In genomic region chr9:72580216-72580615, GRCm38 (mm10) we compare ENCODE assay signal across 19 mouse cellular contexts. TPM values are rescaled to one million over a fixed set of nuclear protein-coding genes. Genes with fewer than 3 reads are reported as not detected.
DNase-seq lines count a peak whose midpoint lies in the region; ATAC-seq and TF ChIP-seq lines count a peak whose summit lies in the region.
"Had no signal": no experiment of that assay in that cellular context is flagged by ENCODE, and none has a peak within 500 bp of the region (broad histone marks: within the 10 kb centered on the region; RNA-seq: fewer than 3 reads in every experiment).

No protein-coding gene starts in this region.

- H3K4me3 ChIP-seq in kidney, adult 2 months (ENCODE audit: insufficient read depth, low read depth, low read length) = no peak overlapping the region
- H3K4me3 ChIP-seq in embryonic facial prominence, embryonic 14.5 days (ENCODE audit: low read depth, low read length) = no peak overlapping the region
- H3K4me3 ChIP-seq: embryonic facial prominence, embryonic 12.5 days; neural tube, embryonic 15.5 days had no signal

- H3K27ac ChIP-seq in kidney, adult 2 months (ENCODE audit: insufficient read depth, low read depth, low read length) = no peak overlapping the region
- H3K27ac ChIP-seq in embryonic facial prominence, embryonic 14.5 days (replicated peaks; ENCODE audit: low read depth, low read length) = no peak overlapping the region
- H3K27ac ChIP-seq: embryonic facial prominence, embryonic 12.5 days; liver, embryonic 14.5 days; neural tube, embryonic 15.5 days had no signal

- no peak overlapping the region for H3K9ac ChIP-seq in embryonic facial prominence, embryonic 14.5 days (ENCODE audit: low read depth, low read length)
- H3K9ac ChIP-seq: embryonic facial prominence, embryonic 12.5 days; liver, embryonic 14.5 days; neural tube, embryonic 15.5 days had no signal

- TF ChIP-seq CTCF in kidney, adult 2 months (conservative IDR thresholded peaks at IDR 0.05; ENCODE audit: insufficient read depth, insufficient read length, low read depth, low read length) = no peak

- no peaks in the 10 kb centered on the region for H3K27me3 ChIP-seq in kidney, adult 2 months (replicated peaks; ENCODE audit: control insufficient read depth, insufficient read depth, low read length)
- no peaks in the 10 kb centered on the region for H3K27me3 ChIP-seq in embryonic facial prominence, embryonic 14.5 days (replicated peaks; ENCODE audit: control insufficient read depth, insufficient read depth, low read length)
- H3K27me3 ChIP-seq: embryonic facial prominence, embryonic 12.5 days; neural tube, embryonic 15.5 days had no signal

- no peak overlapping the region for H3K4me2 ChIP-seq in embryonic facial prominence, embryonic 14.5 days (ENCODE audit: low read depth, low read length)
- H3K4me2 ChIP-seq: embryonic facial prominence, embryonic 12.5 days; neural tube, embryonic 15.5 days had no signal

- 0 out of 2 replicates have a peak, but pooled peaks have one; percentile 41 for ATAC-seq in embryonic facial prominence, embryonic 14.5 days (ENCODE audit: low read depth)
- ATAC-seq in erythroid progenitor cell, adult 5-6 weeks (replicated peaks; ENCODE audit: low FRiP score, poor library complexity, severe bottlenecking) = no peak
- ATAC-seq: CD4-positive, CD25-positive, alpha-beta regulatory T cell, adult 4 months; forebrain, embryonic 14.5 days; intestine, postnatal 0 days had no signal

- peak; percentile 3 for DNase-seq in kidney, adult 2 months
- no peak for DNase-seq in kidney, adult 8-10 months
- DNase-seq in 416B (ENCODE audit: low read depth) = peak; percentile 78
- DNase-seq in Muller cell, postnatal 12 days (ENCODE audit: inconsistent ontology term) = peak; percentile 26
- peak; percentile 34 for DNase-seq in embryonic facial prominence, embryonic 14.5 days (ENCODE audit: low spot score)
- DNase-seq in adrenal gland, postnatal 25 days = no peak
- DNase-seq in right cerebral cortex, postnatal 10 days (ENCODE audit: low spot score in 2 of 2) = no peak
- DNase-seq: cerebellum, adult 2 months; gastrocnemius, postnatal 25 days; heart, postnatal 36 days; lung, postnatal 4 days; thymus, adult 2 months had no signal

- 28% methylated on average over 3 of the region's 3 CpGs for WGBS in kidney, adult 2 months
- 14% methylated on average over 3 of the region's 3 CpGs for WGBS in embryonic facial prominence, embryonic 14.5 days

- 0 out of 2 replicates have a peak, but pooled peaks cover 3% of the 10 kb centered on the region for H3K36me3 ChIP-seq in kidney, adult 2 months (ENCODE audit: control insufficient read depth, insufficient read depth, low read length)
- H3K36me3 ChIP-seq in embryonic facial prominence, embryonic 14.5 days (ENCODE audit: control insufficient read depth, insufficient read depth, low read length) = 0 out of 2 replicates have a peak, but pooled peaks cover 3% of the 10 kb centered on the region
- H3K36me3 ChIP-seq: embryonic facial prominence, embryonic 12.5 days; neural tube, embryonic 15.5 days had no signal

- no peaks in the 10 kb centered on the region for H3K9me3 ChIP-seq in embryonic facial prominence, embryonic 14.5 days (ENCODE audit: control insufficient read depth, low read length)
- H3K9me3 ChIP-seq: embryonic facial prominence, embryonic 12.5 days; neural tube, embryonic 15.5 days had no signal

- no peaks in the 10 kb centered on the region for H3K4me1 ChIP-seq in kidney, adult 2 months (ENCODE audit: control insufficient read depth, insufficient read depth, low read length)
- no peaks in the 10 kb centered on the region for H3K4me1 ChIP-seq in embryonic facial prominence, embryonic 14.5 days (ENCODE audit: control insufficient read depth, insufficient read depth, low read length)
- H3K4me1 ChIP-seq: neural tube, embryonic 15.5 days had no signal

- TF ChIP-seq POLR2A in kidney, adult 2 months (IDR thresholded peaks at IDR 0.05; ENCODE audit: low read depth, low read length) = no peak

RNA-seq across cellular contexts. Expression of gene Rfx7, which starts 48.2 kb away (rescaled TPM):
- 5.9 and 6.4 TPM in 2 replicates for polyA plus RNA-seq in kidney, adult 2 months (2012; rRNA removed)
- 12.6 and 13.9 TPM in 2 replicates for polyA plus RNA-seq in embryonic facial prominence, embryonic 14.5 days (2014; fragmentation: Nextera tagmentation; extraction: Ambion mirVana)
- total RNA-seq in adrenal gland, postnatal 25 days (2021) = 30.9 and 32.5 TPM in 2 replicates
- 13.8 and 17.3 TPM in 2 replicates for total RNA-seq in erythroid progenitor cell, adult 5-6 weeks (2015; ENCODE audit: low replicate concordance)
- 4.5 and 5.4 TPM in 2 replicates for total RNA-seq in erythroid progenitor cell, adult 5-6 weeks (2017; ENCODE audit: low replicate concordance)

Comparison
In these comparisons a context has a peak if more than half of its experiments do, and no peak if none do; other contexts are left out.
1. DNase-seq: peak in kidney, adult 2 months (single experiment), 416B (single experiment), Muller cell, postnatal 12 days (single experiment) and embryonic facial prominence, embryonic 14.5 days (single experiment); none in kidney, adult 8-10 months (0 of 2), adrenal gland, postnatal 25 days (single experiment) and right cerebral cortex, postnatal 10 days (0 of 2).